10 mouse cellular contexts compared by ENCODE assay signal in genomic region chr7:107787977-107788620, GRCm38 (mm10). TPM values are rescaled to one million over a fixed set of nuclear protein-coding genes. Genes with fewer than 3 reads are reported as not detected.
DNase-seq lines count a peak whose midpoint lies in the region; ATAC-seq and TF ChIP-seq lines count a peak whose summit lies in the region.
"Had no signal": no experiment of that assay in that cellular context is flagged by ENCODE, and none has a peak within 500 bp of the region (broad histone marks: within the 10 kb centered on the region; RNA-seq: fewer than 3 reads in every experiment).

No protein-coding gene starts in this region.

- DNase-seq in left cerebral cortex, postnatal 14 days (ENCODE audit: low spot score in 2 of 2), result peak; percentile 39 to 53
- no peak for DNase-seq in left cerebral cortex, adult 8-10 months (ENCODE audit: low spot score in 2 of 2)
- peak; percentile 59 for DNase-seq in brain, adult 2 months (ENCODE audit: low read depth, low spot score)
- DNase-seq in lung, postnatal 0 days (ENCODE audit: low spot score), result peak; percentile 58
- DNase-seq in spleen, postnatal 14 days (ENCODE audit: low spot score in 2 of 2), result no peak
- DNase-seq in thymus, postnatal 14 days, result no peak

- peak; percentile 69 for TF ChIP-seq CTCF in lung, postnatal 0 days (IDR thresholded peaks at IDR 0.05)

- no peaks in the 10 kb centered on the region for H3K9me3 ChIP-seq in forebrain, embryonic 15.5 days
- H3K9me3 ChIP-seq in lung, postnatal 0 days (ENCODE audit: low read length), result no peaks in the 10 kb centered on the region
- H3K9me3 ChIP-seq: embryonic facial prominence, embryonic 12.5 days; limb, embryonic 13.5 days had no signal

- WGBS in forebrain, embryonic 15.5 days, result 64% methylated on average over 3 of the region's 3 CpGs
- WGBS in lung, postnatal 0 days, result 51% methylated on average over 3 of the region's 3 CpGs

- H3K27ac ChIP-seq in forebrain, embryonic 15.5 days (replicated peaks), result no peak overlapping the region
- no peak overlapping the region for H3K27ac ChIP-seq in lung, postnatal 0 days (ENCODE audit: low read length)
- H3K27ac ChIP-seq: embryonic facial prominence, embryonic 12.5 days; limb, embryonic 13.5 days had no signal

- ATAC-seq in forebrain, embryonic 15.5 days (replicated peaks), result peak; percentile 60; the same call in 1 of the 2 replicates
- ATAC-seq in lung, postnatal 0 days, result no peak

- H3K9ac ChIP-seq in forebrain, embryonic 15.5 days (replicated peaks), result no peak overlapping the region
- H3K9ac ChIP-seq in lung, postnatal 0 days (replicated peaks; ENCODE audit: low read depth), result no peak overlapping the region
- H3K9ac ChIP-seq: embryonic facial prominence, embryonic 12.5 days; limb, embryonic 13.5 days had no signal

- H3K4me1 ChIP-seq in forebrain, embryonic 15.5 days, result no peaks in the 10 kb centered on the region
- no peaks in the 10 kb centered on the region for H3K4me1 ChIP-seq in lung, postnatal 0 days (ENCODE audit: insufficient read depth, low read depth, low read length)
- H3K4me1 ChIP-seq: embryonic facial prominence, embryonic 12.5 days; limb, embryonic 13.5 days had no signal

- no peaks in the 10 kb centered on the region for H3K36me3 ChIP-seq in forebrain, embryonic 15.5 days
- no peaks in the 10 kb centered on the region for H3K36me3 ChIP-seq in lung, postnatal 0 days (ENCODE audit: insufficient read depth, low read length)
- H3K36me3 ChIP-seq: embryonic facial prominence, embryonic 12.5 days; limb, embryonic 13.5 days had no signal

- H3K4me3 ChIP-seq in forebrain, embryonic 15.5 days, result no peak overlapping the region
- H3K4me3 ChIP-seq in lung, postnatal 0 days (ENCODE audit: low read depth, low read length), result no peak overlapping the region
- H3K4me3 ChIP-seq: embryonic facial prominence, embryonic 12.5 days; limb, embryonic 13.5 days had no signal

- H3K27me3 ChIP-seq in forebrain, embryonic 15.5 days, result no peaks in the 10 kb centered on the region
- H3K27me3 ChIP-seq in lung, postnatal 0 days (replicated peaks; ENCODE audit: insufficient read depth, low read length), result no peaks in the 10 kb centered on the region
- H3K27me3 ChIP-seq: embryonic facial prominence, embryonic 12.5 days; limb, embryonic 13.5 days had no signal

- no peak for TF ChIP-seq EP300 in lung, postnatal 0 days (IDR thresholded peaks at IDR 0.05)

- intact Hi-C loops in left cerebral cortex, postnatal 14 days (cut with DNase I), result no loop called here

- no peak overlapping the region for H3K4me2 ChIP-seq in forebrain, embryonic 15.5 days (replicated peaks)
- no peak overlapping the region for H3K4me2 ChIP-seq in lung, postnatal 0 days (replicated peaks; ENCODE audit: low read depth, low read length)
- H3K4me2 ChIP-seq: embryonic facial prominence, embryonic 12.5 days; limb, embryonic 13.5 days had no signal

RNA-seq across cellular contexts. Expression of gene Ovch2, which starts 12.9 kb away (rescaled TPM):
- total RNA-seq in left cerebral cortex, postnatal 14 days (2021), result not detected
- total RNA-seq in left cerebral cortex, adult 8-10 months (2022), result not detected
- polyA plus RNA-seq in forebrain, embryonic 15.5 days (2015; fragmentation: Nextera tagmentation; extraction: Ambion mirVana), result not detected in 2 replicates
- not detected in 2 replicates for polyA plus RNA-seq in lung, postnatal 0 days (2015; fragmentation: Nextera tagmentation; extraction: Ambion mirVana)
- polyA plus RNA-seq: embryonic facial prominence, embryonic 12.5 days; limb, embryonic 13.5 days; stomach, embryonic 14.5 days had no signal

RNA-seq across cellular contexts. Expression of gene Olfr467, which starts 24.0 kb away (rescaled TPM):
- not detected for total RNA-seq in left cerebral cortex, postnatal 14 days (2021)
- total RNA-seq in left cerebral cortex, adult 8-10 months (2022), result not detected
- polyA plus RNA-seq in forebrain, embryonic 15.5 days (2015; fragmentation: Nextera tagmentation; extraction: Ambion mirVana), result not detected in 2 replicates
- polyA plus RNA-seq in lung, postnatal 0 days (2015; fragmentation: Nextera tagmentation; extraction: Ambion mirVana), result not detected in 2 replicates
- polyA plus RNA-seq: embryonic facial prominence, embryonic 12.5 days; limb, embryonic 13.5 days; stomach, embryonic 14.5 days had no signal

RNA-seq across cellular contexts. Expression of gene Cyb5r2, which starts 30.3 kb away (rescaled TPM):
- not detected for total RNA-seq in left cerebral cortex, postnatal 14 days (2021)
- under 1 TPM; 0.11 to 0.63 (median 0.40) TPM for total RNA-seq in left cerebral cortex, adult 8-10 months (2022)
- not detected in 2 replicates for polyA plus RNA-seq in forebrain, embryonic 15.5 days (2015; fragmentation: Nextera tagmentation; extraction: Ambion mirVana)
- 0.07 and 0.12 TPM in 2 replicates for polyA plus RNA-seq in lung, postnatal 0 days (2015; fragmentation: Nextera tagmentation; extraction: Ambion mirVana)

RNA-seq across cellular contexts. Expression of gene Olfr469, which starts 37.2 kb away (rescaled TPM):
- not detected for total RNA-seq in left cerebral cortex, postnatal 14 days (2021)
- total RNA-seq in left cerebral cortex, adult 8-10 months (2022), result not detected
- polyA plus RNA-seq in forebrain, embryonic 15.5 days (2015; fragmentation: Nextera tagmentation; extraction: Ambion mirVana), result not detected in 2 replicates
- not detected in 2 replicates for polyA plus RNA-seq in lung, postnatal 0 days (2015; fragmentation: Nextera tagmentation; extraction: Ambion mirVana)
- polyA plus RNA-seq: embryonic facial prominence, embryonic 12.5 days; limb, embryonic 13.5 days; stomach, embryonic 14.5 days had no signal

RNA-seq across cellular contexts. Expression of gene Olfr470, which starts 59.2 kb away (rescaled TPM):
- total RNA-seq in left cerebral cortex, postnatal 14 days (2021), result not detected
- total RNA-seq in left cerebral cortex, adult 8-10 months (2022), result not detected
- polyA plus RNA-seq in forebrain, embryonic 15.5 days (2015; fragmentation: Nextera tagmentation; extraction: Ambion mirVana), result not detected in 2 replicates
- polyA plus RNA-seq in lung, postnatal 0 days (2015; fragmentation: Nextera tagmentation; extraction: Ambion mirVana), result not detected in 2 replicates
- polyA plus RNA-seq: embryonic facial prominence, embryonic 12.5 days; limb, embryonic 13.5 days; stomach, embryonic 14.5 days had no signal

Comparison
In these comparisons a context has a peak if more than half of its experiments do, and no peak if none do; other contexts are left out.
1. DNase-seq: peak in left cerebral cortex, postnatal 14 days (2 of 2), brain, adult 2 months (single experiment) and lung, postnatal 0 days (single experiment); none in left cerebral cortex, adult 8-10 months (0 of 2), spleen, postnatal 14 days (0 of 2) and thymus, postnatal 14 days (single experiment).